Mouse (Mus musculus) C2C12 (cell line): Measurements from ENCODE around the gene Krt32. TPM values are rescaled to one million over a fixed set of nuclear protein-coding genes. Genes with fewer than 3 reads are reported as not detected.

Experiments
- H3K27me3 ChIP-seq: one replicate; pipeline ENCODE4 v1.6.1; 2011; ENCODE audit not compliant: control insufficient read depth, insufficient read depth, insufficient read length
- H3K36me3 ChIP-seq: one replicate; pipeline ENCODE4 v1.6.1; 2011; ENCODE audit not compliant: control insufficient read depth, insufficient read depth
- H3K4me3 ChIP-seq: one replicate; pipeline ENCODE4 v1.5.1; 2011; ENCODE audit warnings: mild to moderate bottlenecking, control low read depth; ENCODE audit not compliant: poor library complexity, insufficient read depth, severe bottlenecking
- H3K79me2 ChIP-seq: one replicate; pipeline ENCODE4 v1.6.1; 2011; ENCODE audit not compliant: control insufficient read depth, insufficient read depth
- H3K79me3 ChIP-seq: one replicate; pipeline ENCODE4 v1.6.1; 2011; ENCODE audit warnings: low read depth, control low read depth
- H3ac ChIP-seq: one replicate; pipeline ENCODE3; 2011; ENCODE audit warnings: low read depth; ENCODE audit not compliant: control insufficient read depth, insufficient read length
- CEBPB ChIP-seq: IDR thresholded peaks from one replicate; pipeline ENCODE4 v1.6.1; 2011; ENCODE audit warnings: low read depth, mild to moderate bottlenecking, control low read depth, moderate library complexity
- CTCF ChIP-seq: IDR thresholded peaks from one replicate; pipeline ENCODE4 v1.5.1; 2011; ENCODE audit not compliant: control insufficient read depth, insufficient read depth, insufficient read length
- FOSL1 ChIP-seq: IDR thresholded peaks from one replicate; pipeline ENCODE4 v1.8.0; 2011; ENCODE audit warnings: mild to moderate bottlenecking, low read length; ENCODE audit not compliant: poor library complexity, insufficient read depth, severe bottlenecking
- MAX ChIP-seq: IDR thresholded peaks from one replicate; pipeline ENCODE4 v1.6.1; 2011; ENCODE audit warnings: mild to moderate bottlenecking, control low read depth
- MYOD1 ChIP-seq: IDR thresholded peaks from one replicate; pipeline ENCODE4 v1.6.1; 2011; ENCODE audit warnings: low read depth; ENCODE audit not compliant: control insufficient read depth, insufficient read length
- MYOG ChIP-seq: IDR thresholded peaks from one replicate; pipeline ENCODE4 v1.6.1; 2011; ENCODE audit not compliant: control insufficient read depth, insufficient read length; ENCODE audit errors: extremely low read depth
- USF1 ChIP-seq: IDR thresholded peaks from one replicate; pipeline ENCODE4 v1.6.1; 2011; ENCODE audit warnings: low read depth, mild to moderate bottlenecking, control low read depth, moderate library complexity
- long read RNA-seq, 2 experiments: library from polyadenylated mRNA; unstranded; transcript quantifications; one replicate each; pipeline ENCODE4 v2.0.0; 2019 to 2020
- polyA plus RNA-seq: library from polyadenylated mRNA; unstranded; fragments of >200 nt; fragmentation: generic; extraction: Trizol; gene quantifications from one replicate; pipeline ENCODE4 v1.2.1, GENCODE M21; 2012; ENCODE audit warnings: missing spikeins

Krt32 gene
- polyA plus RNA-seq: not detected
- long read RNA-seq, experiment 1: 0 reads
- long read RNA-seq, experiment 2: 0 reads

- Histone ChIP-seq H3ac (no peak within 1 kb of the TSS), H3K79me3 (no peaks in the 10 kb centered on the region), H3K4me3 (no peak within 1 kb of the TSS), H3K27me3 (peaks cover 15% of the 10 kb centered on the region), H3K36me3 (no peaks in the 10 kb centered on the region), H3K79me2 (no peaks in the 10 kb centered on the region)
- TF ChIP-seq USF1 (no peak), MYOG (no peak), MAX (no peak), CEBPB (no peak), MYOD1 (no peak), FOSL1 (no peak), CTCF (no peak)
Observed at GRCm38 (mm10) chr11:100087861-100088260, at the start of gene Krt32. Gene Krt32 (minus strand): TSS chr11:100088226.

- H3K79me3 ChIP-seq: no peaks in the 10 kb centered on the region
- no peak overlapping the region for H3K4me3 ChIP-seq
- H3K79me2 ChIP-seq: no peaks in the 10 kb centered on the region
- no peaks in the 10 kb centered on the region for H3K27me3 ChIP-seq
- H3ac ChIP-seq: no peak overlapping the region
- H3K36me3 ChIP-seq: no peaks in the 10 kb centered on the region
- no peak for TF ChIP-seq FOSL1
- TF ChIP-seq CTCF: no peak
- no peak for TF ChIP-seq MYOG
- TF ChIP-seq USF1: no peak
- TF ChIP-seq CEBPB: no peak
- no peak for TF ChIP-seq MYOD1
- no peak for TF ChIP-seq MAX
Observed at GRCm38 (mm10) chr11:100137693-100138092, 49.7 kb upstream of the Krt32 start.

- H3K27me3 ChIP-seq: no peaks in the 10 kb centered on the region
- TF ChIP-seq FOSL1 (no peak), USF1 (no peak), CEBPB (no peak)
- no peaks in the 10 kb centered on the region for H3K36me3 ChIP-seq
- no peak overlapping the region for H3ac ChIP-seq
- H3K4me3 ChIP-seq: no peak overlapping the region
- no peaks in the 10 kb centered on the region for H3K79me2 ChIP-seq
- H3K79me3 ChIP-seq: no peaks in the 10 kb centered on the region
Observed at GRCm38 (mm10) chr11:100136559-100136958, 48.5 kb upstream of the Krt32 start.

- no peak within 1 kb of the TSS for H3K4me3 ChIP-seq
- H3ac ChIP-seq: no peak within 1 kb of the TSS
- no peaks in the 10 kb centered on the region for H3K79me3 ChIP-seq
- H3K27me3 ChIP-seq: no peaks in the 10 kb centered on the region
- H3K36me3 ChIP-seq: no peaks in the 10 kb centered on the region
- no peak for TF ChIP-seq CTCF
- no peak for TF ChIP-seq USF1
- no peak for TF ChIP-seq CEBPB
- no peak for TF ChIP-seq MYOG
- no peak for TF ChIP-seq MAX
- H3K79me2 ChIP-seq: no peaks in the 10 kb centered on the region
Observed at GRCm38 (mm10) chr11:100135731-100136130, 47.7 kb upstream of the Krt32 start, which contains the start of gene Krt15. Gene Krt15 (minus strand): TSS chr11:100135928.

GRCm38 (mm10) chr11:100124901-100125300 is 36.9 kb upstream of the Krt32 start:
- Histone ChIP-seq H3K79me3 (no peaks in the 10 kb centered on the region), H3K79me2 (no peaks in the 10 kb centered on the region), H3ac (no peak overlapping the region)

GRCm38 (mm10) chr11:100121466-100121865 is 33.4 kb upstream of the Krt32 start, which contains the start of gene Krt13:
Gene Krt13 (minus strand): TSS chr11:100121566.
- TF ChIP-seq FOSL1 (no peak), MYOG (no peak), CEBPB (no peak), USF1 (no peak), MYOD1 (no peak), MAX (no peak), CTCF (no peak)
- H3K36me3 ChIP-seq: no peaks in the 10 kb centered on the region
- no peak within 1 kb of the TSS for H3ac ChIP-seq
- no peaks in the 10 kb centered on the region for H3K79me3 ChIP-seq
- H3K4me3 ChIP-seq: no peak within 1 kb of the TSS
- H3K79me2 ChIP-seq: no peaks in the 10 kb centered on the region
- no peaks in the 10 kb centered on the region for H3K27me3 ChIP-seq

More at GRCm38 (mm10) chr11:100124901-100125300, 36.9 kb upstream of the Krt32 start:
- Histone ChIP-seq H3K27me3 (no peaks in the 10 kb centered on the region), H3K4me3 (no peak overlapping the region), H3K36me3 (no peaks in the 10 kb centered on the region)
- TF ChIP-seq CEBPB (no peak), CTCF (no peak), MYOD1 (no peak), MYOG (no peak), USF1 (no peak), MAX (no peak), FOSL1 (no peak)
